Mouse (Mus musculus): ENCODE data around the gene Wsb2. TPM values are rescaled to one million over a fixed set of nuclear protein-coding genes. Genes with fewer than 3 reads are reported as not detected.

The Wsb2 gene
- total and polyA plus RNA-seq, 2 experiments from 2014 or later = 83.2 to 139 TPM

DNA sequence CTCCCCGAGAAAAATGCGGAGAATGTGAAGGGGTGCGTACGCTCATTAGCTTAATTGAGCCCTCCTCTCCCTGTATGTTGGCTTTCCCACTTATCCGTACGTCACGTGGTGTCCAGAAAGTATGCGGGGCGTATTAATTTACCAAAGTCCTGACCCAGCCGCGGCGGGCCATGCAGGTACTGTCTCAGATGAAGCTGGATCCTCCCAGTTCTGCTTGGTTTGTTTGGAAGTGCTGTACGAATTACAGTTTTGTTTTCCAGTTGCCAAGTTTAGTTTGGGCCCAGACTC, 3.1 kb downstream of the Wsb2 start:
- WGBS = 40% methylated on average over 13 of the region's 13 CpGs
- no peaks in the 10 kb centered on the region for H3K27me3 ChIP-seq (ENCODE audit: control insufficient read depth, insufficient read depth, low read length)
- H3K4me3 ChIP-seq (ENCODE audit: low read depth, low read length) = no peak overlapping the region
- no peak overlapping the region for H3K9ac ChIP-seq (replicated peaks; ENCODE audit: low read depth, low read length)
- peak overlapping the region; percentile 40 for H3K4me2 ChIP-seq (ENCODE audit: low read depth, low read length)
- TF ChIP-seq CTCF (IDR thresholded peaks at IDR 0.05; ENCODE audit: low read depth) (no peak), EP300 (IDR thresholded peaks at IDR 0.05; ENCODE audit: low read depth) (no peak)
- no peaks in the 10 kb centered on the region for H3K9me3 ChIP-seq (replicated peaks; ENCODE audit: control insufficient read depth, low read length)
- H3K36me3 ChIP-seq (replicated peaks; ENCODE audit: control insufficient read depth, insufficient read depth, low read length) = peaks cover 16% of the 10 kb centered on the region
- DNase-seq (ENCODE audit: low spot score) (no peak), ATAC-seq (ENCODE audit: insufficient read depth, low read depth) (no peak)
- peaks cover 69% of the 10 kb centered on the region for H3K4me1 ChIP-seq (ENCODE audit: control insufficient read depth, insufficient read depth)
- H3K27ac ChIP-seq (ENCODE audit: low read depth) = peak overlapping the region; percentile 92

DNA sequence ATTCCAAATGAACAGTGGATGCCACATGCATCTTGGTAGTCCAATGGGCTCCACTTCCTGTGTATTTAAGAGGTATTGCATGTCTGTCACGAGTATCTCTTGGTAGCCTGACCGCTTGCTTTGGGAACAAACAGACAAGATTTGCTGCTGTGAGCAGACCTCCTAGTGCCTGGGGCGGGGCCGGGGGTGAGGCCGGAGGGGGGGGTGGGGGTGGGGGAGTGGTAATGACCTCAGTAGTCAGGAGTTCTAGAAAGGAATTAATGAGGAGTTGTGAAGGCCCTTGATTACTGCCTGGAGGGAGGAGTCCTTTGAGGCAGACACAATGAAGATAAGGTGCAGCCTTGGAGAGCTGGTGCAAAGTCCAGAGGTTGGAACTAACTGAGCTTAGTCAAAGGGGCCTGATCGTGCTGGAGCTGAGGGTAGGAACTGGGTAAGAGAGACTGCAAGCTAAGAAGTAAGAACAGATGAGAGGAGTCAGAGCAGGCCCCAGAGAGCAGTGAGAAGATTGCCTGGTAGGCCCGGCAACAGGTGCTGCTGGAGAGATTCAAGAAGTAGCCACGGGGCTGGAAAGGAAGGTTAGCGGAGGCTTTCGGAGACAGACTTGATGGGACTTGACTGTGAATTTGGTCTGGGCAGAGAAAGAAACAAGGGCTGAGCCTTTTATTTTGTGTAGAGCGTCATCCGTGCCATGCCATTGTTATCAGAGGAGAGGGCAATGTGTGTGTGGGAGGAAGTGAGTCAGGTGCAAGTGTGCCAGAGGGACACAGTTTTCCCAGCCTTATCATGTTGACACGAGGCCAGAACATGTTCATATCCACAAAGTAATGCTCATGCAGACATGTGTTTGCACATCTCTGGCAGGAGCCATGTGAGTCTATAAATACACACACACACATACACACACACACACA, 3.8 kb downstream of the Wsb2 start:
- H3K36me3 ChIP-seq (replicated peaks; ENCODE audit: control insufficient read depth, insufficient read depth, low read length) = peaks cover 22% of the 10 kb centered on the region
- TF ChIP-seq EP300 (IDR thresholded peaks at IDR 0.05; ENCODE audit: low read depth) (no peak), CTCF (IDR thresholded peaks at IDR 0.05; ENCODE audit: low read depth) (no peak)
- H3K4me3 ChIP-seq (ENCODE audit: low read depth, low read length) = 0 out of 2 replicates have a peak overlapping the region, but pooled peaks have one; percentile 6
- H3K4me2 ChIP-seq (ENCODE audit: low read depth, low read length) = peak overlapping the region; percentile 40
- peak overlapping the region; percentile 92 for H3K27ac ChIP-seq (ENCODE audit: low read depth)
- peak; percentile 61 for DNase-seq (ENCODE audit: low spot score)
- peak; percentile 44 for ATAC-seq (ENCODE audit: insufficient read depth, low read depth)
- no peaks in the 10 kb centered on the region for H3K27me3 ChIP-seq (ENCODE audit: control insufficient read depth, insufficient read depth, low read length)
- peaks cover 68% of the 10 kb centered on the region for H3K4me1 ChIP-seq (ENCODE audit: control insufficient read depth, insufficient read depth)
- WGBS = 16% methylated on average over 13 of the region's 13 CpGs
- 0 out of 2 replicates have a peak overlapping the region, but pooled peaks have one; percentile 18 for H3K9ac ChIP-seq (replicated peaks; ENCODE audit: low read depth, low read length)
- H3K9me3 ChIP-seq (replicated peaks; ENCODE audit: control insufficient read depth, low read length) = no peaks in the 10 kb centered on the region

DNA sequence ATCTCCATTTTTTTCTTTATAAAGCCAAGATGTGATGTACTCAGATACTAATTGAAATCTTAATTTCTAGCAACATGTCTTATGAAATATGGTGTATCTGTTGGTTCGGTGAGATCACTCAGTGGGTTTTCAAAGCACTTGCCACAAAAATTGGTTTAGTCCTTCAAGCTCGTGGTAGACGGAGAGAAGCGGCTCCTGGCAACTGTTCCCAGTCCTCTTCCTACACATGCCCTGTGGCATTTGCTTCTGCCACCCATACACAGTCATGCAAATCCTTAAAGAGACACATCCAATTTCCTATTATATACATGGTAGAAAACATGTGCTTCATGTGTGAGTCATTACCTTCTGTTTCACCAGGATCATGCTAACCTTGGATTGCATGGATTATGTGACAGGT, 4.5 kb downstream of the Wsb2 start:
- Histone ChIP-seq H3K36me3 (replicated peaks; ENCODE audit: control insufficient read depth, insufficient read depth, low read length) (peaks cover 29% of the 10 kb centered on the region), H3K4me3 (ENCODE audit: low read depth, low read length) (no peak overlapping the region), H3K9me3 (replicated peaks; ENCODE audit: control insufficient read depth, low read length) (no peaks in the 10 kb centered on the region), H3K9ac (replicated peaks; ENCODE audit: low read depth, low read length) (no peak overlapping the region), H3K27me3 (ENCODE audit: control insufficient read depth, insufficient read depth, low read length) (no peaks in the 10 kb centered on the region), H3K27ac (ENCODE audit: low read depth) (peak overlapping the region; percentile 92), H3K4me2 (ENCODE audit: low read depth, low read length) (peak overlapping the region; percentile 40; the same call in 1 of the 2 replicates), H3K4me1 (ENCODE audit: control insufficient read depth, insufficient read depth) (peaks cover 61% of the 10 kb centered on the region)
- DNase-seq (ENCODE audit: low spot score) (no peak), ATAC-seq (ENCODE audit: insufficient read depth, low read depth) (no peak)
- TF ChIP-seq EP300 (IDR thresholded peaks at IDR 0.05; ENCODE audit: low read depth) (no peak), CTCF (IDR thresholded peaks at IDR 0.05; ENCODE audit: low read depth) (no peak)
- WGBS = 51% methylated on average over 4 of the region's 4 CpGs

DNA sequence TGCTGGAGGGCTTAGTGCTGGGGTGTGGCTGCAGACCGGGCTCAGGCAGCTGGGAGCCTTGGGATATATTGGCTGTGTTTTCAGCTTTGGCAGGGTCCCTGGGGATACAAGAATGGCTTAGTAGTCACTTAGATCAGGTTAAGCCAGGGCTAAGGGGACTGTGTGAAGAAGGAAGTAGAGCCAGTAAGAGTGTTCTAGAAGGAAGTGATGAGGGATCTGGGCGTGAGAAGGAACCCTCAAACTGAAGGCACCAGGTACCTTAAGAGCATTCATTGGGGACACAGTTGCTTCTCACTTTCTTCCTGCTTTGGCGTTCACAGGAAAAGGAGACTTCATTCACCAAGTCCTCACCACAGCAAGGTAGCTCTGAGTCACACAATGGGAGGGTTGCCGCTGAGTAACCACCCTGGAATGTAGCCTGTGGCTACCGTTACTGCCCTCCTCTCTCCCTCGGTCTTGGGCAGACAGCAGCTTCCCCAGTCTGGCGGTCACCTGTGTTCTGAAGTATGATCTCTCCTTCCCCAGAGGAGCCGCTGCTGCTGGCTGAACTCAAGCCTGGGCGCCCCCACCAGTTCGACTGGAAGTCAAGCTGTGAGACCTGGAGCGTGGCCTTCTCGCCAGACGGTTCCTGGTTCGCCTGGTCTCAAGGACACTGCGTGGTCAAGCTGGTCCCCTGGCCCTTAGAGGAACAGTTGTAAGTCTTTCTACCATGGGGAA, 6.1 kb downstream of the Wsb2 start:
- Histone ChIP-seq H3K4me3 (ENCODE audit: low read depth, low read length) (no peak overlapping the region), H3K4me2 (ENCODE audit: low read depth, low read length) (no peak overlapping the region), H3K9me3 (replicated peaks; ENCODE audit: control insufficient read depth, low read length) (no peaks in the 10 kb centered on the region), H3K27me3 (ENCODE audit: control insufficient read depth, insufficient read depth, low read length) (no peaks in the 10 kb centered on the region), H3K9ac (replicated peaks; ENCODE audit: low read depth, low read length) (no peak overlapping the region; the same call in 1 of the 2 replicates), H3K36me3 (replicated peaks; ENCODE audit: control insufficient read depth, insufficient read depth, low read length) (peaks cover 39% of the 10 kb centered on the region), H3K4me1 (ENCODE audit: control insufficient read depth, insufficient read depth) (peaks cover 59% of the 10 kb centered on the region), H3K27ac (ENCODE audit: low read depth) (peak overlapping the region; percentile 36)
- 37% methylated on average over 15 of the region's 15 CpGs for WGBS
- ATAC-seq (ENCODE audit: insufficient read depth, low read depth) (no peak), DNase-seq (ENCODE audit: low spot score) (no peak)
- TF ChIP-seq EP300 (IDR thresholded peaks at IDR 0.05; ENCODE audit: low read depth) = no peak
- no peak for TF ChIP-seq CTCF (IDR thresholded peaks at IDR 0.05; ENCODE audit: low read depth)

DNA sequence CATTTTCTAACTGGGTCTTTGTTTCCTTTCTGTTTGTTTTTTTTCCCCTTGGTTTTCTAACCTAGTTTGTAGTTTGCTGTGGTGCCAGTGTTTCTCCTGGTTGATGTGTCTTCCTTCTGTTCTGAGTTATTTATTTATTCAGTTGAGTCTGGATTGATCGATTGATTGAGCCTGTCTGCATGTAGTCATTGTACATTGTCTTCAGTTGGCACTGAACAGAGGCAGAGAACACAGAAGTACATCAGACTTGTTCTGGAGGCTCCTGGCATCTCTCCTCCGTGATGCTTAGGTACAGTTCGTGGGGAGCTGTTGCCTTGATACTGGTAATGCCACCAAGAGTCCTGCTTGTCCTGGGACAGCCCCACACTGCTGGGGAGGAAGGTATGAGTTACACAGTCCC, 7.7 kb downstream of the Wsb2 start:
- ATAC-seq (ENCODE audit: insufficient read depth, low read depth) (no peak), DNase-seq (ENCODE audit: low spot score) (no peak)
- Histone ChIP-seq H3K36me3 (replicated peaks; ENCODE audit: control insufficient read depth, insufficient read depth, low read length) (peaks cover 49% of the 10 kb centered on the region), H3K4me1 (ENCODE audit: control insufficient read depth, insufficient read depth) (peaks cover 43% of the 10 kb centered on the region), H3K9ac (replicated peaks; ENCODE audit: low read depth, low read length) (no peak overlapping the region), H3K4me2 (ENCODE audit: low read depth, low read length) (no peak overlapping the region), H3K9me3 (replicated peaks; ENCODE audit: control insufficient read depth, low read length) (no peaks in the 10 kb centered on the region), H3K27me3 (ENCODE audit: control insufficient read depth, insufficient read depth, low read length) (no peaks in the 10 kb centered on the region), H3K4me3 (ENCODE audit: low read depth, low read length) (no peak overlapping the region), H3K27ac (ENCODE audit: low read depth) (no peak overlapping the region)
- WGBS = 82% methylated on average over 3 of the region's 3 CpGs
- no peak for TF ChIP-seq CTCF (IDR thresholded peaks at IDR 0.05; ENCODE audit: low read depth)
- TF ChIP-seq EP300 (IDR thresholded peaks at IDR 0.05; ENCODE audit: low read depth) = no peak
